Mouse (Mus musculus): ENCODE results near the gene Chrm5.

GRCm38 (mm10) chr2:112436292-112436691 is 44.3 kb downstream of the Chrm5 start:
- TF ChIP-seq POLR2A (IDR thresholded peaks at IDR 0.05; ENCODE audit: insufficient read depth, low read depth, low read length): no peak
- no peak for TF ChIP-seq CTCF (IDR thresholded peaks at IDR 0.05; ENCODE audit: insufficient read depth, low read depth, low read length)

Measured in olfactory bulb, adult 2 months (tissue).